Mouse (Mus musculus) gastrocnemius, postnatal 4 days (tissue): ENCODE data around the gene Gabarapl2. TPM values are rescaled to one million over a fixed set of nuclear protein-coding genes. Genes with fewer than 3 reads are reported as not detected.

Experiments
- DNase-seq, 2 experiments: peaks; one replicate each; pipeline ENCODE4 v3.0.0; 2021 to 2022; ENCODE audit warnings: low spot score in 2 of 2, mixed read lengths in 2 of 2
- total RNA-seq, 2 experiments: library from RNA; stranded (reverse); gene quantifications; 2 replicates each; pipeline ENCODE4 v1.2.3; 2021

The Gabarapl2 gene
- total RNA-seq, 2 experiments from 2014 or later = 72.7 to 74.9 TPM

DNA sequence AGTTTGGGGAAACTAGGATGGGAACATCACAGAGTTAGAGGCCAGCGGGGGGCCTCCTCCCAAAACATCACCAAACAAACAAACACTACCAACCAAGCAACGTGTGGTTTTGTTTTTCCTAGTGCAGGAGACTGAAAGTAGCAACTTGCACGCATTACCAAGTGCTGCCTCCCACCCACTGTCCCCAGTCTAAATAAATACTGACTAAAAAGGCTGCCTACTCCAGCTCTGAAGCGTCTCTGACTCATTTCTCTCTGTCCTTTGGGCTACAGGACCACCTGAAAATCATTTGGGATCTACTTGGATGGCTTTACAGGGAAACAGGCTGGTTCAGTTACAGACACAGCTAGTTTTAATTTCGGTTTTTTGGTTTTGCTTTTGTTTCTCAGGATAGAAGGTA is 23.8 kb downstream of the Gabarapl2 start:
- no peak for DNase-seq

DNA sequence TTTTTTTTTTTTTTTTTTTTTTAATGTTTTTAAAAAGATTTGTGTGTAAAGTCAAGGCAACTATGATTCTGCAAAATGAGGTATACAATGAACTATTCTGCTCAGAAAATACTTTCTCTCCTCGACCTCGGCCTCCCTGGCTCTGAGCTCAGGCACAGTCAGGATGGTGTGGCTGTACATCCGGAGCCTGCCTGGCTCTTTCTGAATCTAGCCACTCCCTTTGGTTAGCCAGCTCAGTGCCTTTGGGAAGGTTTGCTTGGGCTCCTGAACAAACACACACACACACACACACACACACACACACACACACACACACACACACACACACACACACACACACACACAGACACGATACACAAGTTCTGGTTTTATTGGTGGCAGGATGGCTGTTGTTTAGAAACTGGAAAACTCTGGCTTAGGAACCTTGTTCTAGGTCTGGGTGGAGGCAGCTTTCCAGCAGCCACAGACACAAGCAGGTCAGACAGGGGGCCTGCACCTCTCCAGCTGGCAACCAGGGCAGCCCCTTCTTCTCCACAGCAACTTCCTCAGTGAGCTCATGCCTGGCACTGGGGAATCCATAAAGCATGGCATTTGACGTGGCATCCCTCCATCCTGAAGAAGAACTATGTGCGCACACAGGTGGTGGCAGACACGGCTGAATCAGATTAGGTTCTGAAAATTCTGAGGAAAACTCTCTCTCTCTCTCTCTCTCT is 24.5 kb downstream of the Gabarapl2 start:
- DNase-seq = no peak

DNA sequence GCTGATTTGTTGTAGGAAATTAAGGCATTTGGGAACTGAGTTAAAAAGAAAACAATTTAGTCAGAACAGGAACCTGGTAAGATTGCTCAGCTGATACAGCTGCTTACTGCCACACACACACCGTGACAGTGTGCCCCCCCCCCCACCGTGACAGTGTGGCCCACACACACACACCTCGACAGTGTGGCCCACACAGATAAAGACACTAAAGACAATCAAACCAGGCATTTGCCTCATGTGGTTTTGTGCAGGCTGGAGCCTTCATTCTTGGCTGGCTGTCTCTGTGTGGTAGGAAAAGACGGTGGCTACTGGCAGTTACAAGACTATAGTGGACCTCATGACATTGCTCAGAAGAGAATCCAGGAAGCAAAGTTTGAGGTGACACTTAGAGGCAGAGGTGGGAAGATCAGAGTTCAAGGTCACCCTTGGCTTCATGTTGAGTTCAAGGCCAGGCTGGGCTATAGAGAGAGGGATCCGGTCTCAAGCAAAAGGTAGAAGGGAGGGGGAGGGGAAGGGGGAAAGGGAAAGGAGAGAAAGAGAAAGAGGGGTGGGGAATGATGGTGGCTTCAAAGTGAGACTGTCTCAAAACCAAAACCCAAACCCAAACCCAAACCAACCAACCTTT is 26.9 kb downstream of the Gabarapl2 start:
- no peak for DNase-seq

DNA sequence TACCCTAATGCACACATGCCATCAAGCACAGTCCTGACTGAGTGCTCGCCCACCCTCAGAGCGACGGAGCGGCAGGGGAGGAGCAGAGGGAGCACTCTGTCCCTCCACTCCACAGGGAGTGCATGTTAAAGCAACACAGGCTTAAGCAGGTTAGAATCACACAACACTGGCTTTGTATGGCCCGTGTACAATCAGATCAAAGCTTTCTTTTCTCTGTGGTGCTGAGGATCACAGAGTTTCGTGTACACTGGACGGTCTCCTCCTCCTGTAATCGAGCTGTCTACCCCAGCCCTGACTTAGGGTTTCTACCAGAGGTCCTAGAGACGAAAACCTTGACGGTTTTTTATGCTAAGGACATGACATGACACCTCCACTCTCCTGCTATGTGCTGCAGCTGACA is 28.0 kb downstream of the Gabarapl2 start:
- DNase-seq = no peak

DNA sequence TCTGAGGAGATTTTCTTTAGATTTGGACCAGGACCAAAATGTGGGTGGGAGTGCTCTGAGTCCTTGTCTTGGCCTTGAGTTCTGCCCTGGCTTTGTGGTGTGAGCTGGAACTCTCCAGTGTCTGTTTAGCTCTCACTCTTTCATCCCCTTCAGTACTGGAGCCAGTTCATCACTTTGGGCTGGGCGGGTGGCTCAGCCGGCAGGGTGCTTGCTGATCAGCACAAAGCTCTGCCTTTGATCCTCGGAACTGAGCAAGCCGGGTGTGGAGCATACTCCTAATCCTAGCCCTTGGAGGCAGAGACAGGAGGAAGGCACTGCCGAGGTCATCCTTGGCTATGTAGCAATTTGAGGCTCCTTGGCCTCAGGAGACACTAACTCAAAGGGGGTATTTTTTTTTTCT is 28.5 kb downstream of the Gabarapl2 start:
- no peak for DNase-seq

DNA sequence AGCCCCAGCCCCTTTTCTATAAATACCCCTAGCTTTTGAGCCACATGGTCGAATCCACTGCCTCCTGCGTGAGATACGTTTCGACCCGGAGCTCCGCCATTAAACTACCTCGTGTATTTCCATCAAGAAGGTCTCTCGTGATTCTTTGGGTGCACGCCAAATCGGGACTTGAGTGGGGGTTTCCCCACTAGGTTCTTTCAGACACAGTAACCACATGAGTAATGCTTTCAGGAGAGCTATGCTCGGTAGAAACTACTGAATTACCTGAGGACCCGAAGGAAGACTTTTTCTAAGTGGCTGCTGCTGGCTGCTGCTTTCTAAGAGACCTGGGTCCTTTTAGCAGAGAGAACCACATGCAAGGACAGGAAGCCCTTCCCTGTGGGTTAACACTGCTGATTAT is 33.6 kb downstream of the Gabarapl2 start:
- no peak for DNase-seq

DNA sequence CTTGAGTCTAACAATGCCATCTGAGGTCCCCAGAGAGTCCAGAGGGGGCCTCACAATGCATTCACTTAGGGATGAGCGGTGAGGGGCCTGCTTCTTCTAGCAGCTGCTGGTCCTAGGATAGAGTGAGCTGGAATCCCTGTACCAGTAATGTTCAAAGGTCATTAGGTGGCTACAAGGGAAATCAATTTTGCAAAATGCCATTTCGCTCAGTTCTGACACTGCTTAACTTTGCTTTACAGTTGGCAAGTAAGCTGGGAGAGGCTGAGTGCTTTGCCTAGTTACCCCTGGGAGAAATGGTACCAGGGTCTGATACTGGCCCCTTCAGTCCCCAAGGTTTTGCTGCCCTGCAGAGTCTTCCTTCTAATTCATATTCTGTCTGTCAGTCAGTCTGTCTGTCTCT is 35.2 kb downstream of the Gabarapl2 start:
- no peak for DNase-seq

DNA sequence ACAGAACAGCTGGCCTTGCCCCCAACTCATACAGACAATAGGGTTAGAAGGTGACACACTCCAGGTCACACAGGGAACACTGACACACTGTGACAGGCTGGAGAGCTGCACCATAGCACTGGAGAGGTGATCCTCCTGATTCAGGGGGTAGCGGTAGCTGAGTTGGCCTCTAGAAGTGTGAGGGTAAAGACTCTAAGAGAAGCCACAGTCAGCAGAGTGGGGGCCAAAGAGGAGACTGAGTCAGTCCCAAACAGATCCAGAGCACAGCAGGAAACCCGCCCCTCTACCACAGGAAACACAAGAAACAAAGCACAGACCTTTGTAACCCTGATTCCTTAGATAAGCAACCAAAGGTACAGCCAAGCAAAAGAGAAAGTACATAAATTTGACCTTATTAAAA is 35.8 kb downstream of the Gabarapl2 start:
- DNase-seq = no peak

DNA sequence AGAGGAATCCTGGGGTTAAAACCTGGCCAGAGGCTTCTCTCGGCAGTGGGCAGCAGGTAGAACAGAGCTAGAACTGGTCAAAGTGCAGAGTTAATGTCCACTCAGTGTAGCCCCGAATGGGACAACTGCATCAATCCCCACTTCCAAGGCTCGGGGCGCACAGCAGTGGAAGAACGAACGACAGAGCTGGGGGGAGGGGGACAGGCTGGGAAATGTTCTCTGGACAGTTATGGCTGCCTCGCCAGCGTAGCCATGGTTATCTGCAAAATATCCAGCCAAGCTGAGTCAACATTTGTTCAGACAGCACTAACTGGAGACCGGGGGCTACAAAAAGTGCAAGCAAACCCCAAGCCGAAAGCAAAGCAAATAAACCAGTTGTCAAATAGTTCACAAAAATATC is 37.6 kb downstream of the Gabarapl2 start:
- no peak for DNase-seq

DNA sequence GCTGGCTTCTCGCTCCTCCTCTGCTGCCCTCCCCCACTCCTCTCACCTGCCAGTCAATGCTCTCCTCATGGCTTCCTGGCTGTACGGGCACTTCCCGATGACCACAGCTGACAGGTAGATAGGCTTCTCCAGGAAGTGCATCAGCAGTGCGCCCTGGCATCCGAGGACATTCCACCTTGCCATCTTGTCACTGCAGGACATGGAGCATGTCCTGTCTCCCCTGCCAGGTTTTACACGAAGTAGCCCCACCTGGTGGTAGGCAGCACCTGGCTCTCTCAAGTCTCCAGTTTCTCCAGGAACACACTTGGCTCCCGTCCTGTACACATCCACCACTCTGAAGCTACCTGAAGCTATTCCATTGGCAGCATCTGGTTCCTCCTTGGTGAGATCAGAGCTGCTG is 41.6 kb downstream of the Gabarapl2 start:
- DNase-seq = no peak

DNA sequence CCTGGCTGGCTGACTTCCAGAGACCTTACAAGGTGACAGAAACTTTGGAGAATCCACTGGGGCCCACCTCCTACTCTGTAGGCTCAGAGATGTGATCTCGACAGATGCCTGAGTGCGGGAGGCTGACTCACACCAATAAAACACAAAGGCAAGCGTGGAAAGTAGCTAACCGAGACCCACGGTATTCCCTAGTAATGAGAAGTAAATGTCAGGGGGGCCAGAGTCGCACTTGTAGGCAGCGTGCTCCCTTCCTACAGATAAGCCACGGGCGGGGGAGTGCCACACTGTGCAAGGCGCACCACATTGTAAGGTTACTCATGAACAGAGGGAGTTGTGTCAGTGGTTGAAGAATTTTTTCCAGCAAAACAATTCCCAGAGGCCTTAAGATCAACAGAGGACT is 44.0 kb downstream of the Gabarapl2 start:
- no peak for DNase-seq

DNA sequence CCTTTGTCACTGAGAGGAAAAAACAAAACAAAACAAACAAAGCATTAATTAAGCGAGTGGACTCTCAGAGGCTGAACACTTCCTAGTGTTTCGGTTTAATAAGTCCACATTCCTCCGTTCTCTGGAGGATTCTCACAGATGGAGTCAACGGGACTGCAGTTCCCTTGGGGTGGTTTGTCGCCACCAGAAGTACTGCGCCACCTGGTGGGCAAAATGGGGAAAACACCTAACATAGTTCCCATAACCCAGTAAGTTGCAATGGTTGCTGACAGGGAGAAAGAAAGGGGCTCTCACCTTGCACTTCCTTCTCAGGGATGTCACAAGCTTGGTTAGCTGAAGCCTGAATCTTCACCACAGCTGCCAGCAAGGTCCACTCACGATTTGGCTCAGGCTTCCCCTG is 49.4 kb downstream of the Gabarapl2 start:
- DNase-seq = peak; percentile 52 to 68

DNA sequence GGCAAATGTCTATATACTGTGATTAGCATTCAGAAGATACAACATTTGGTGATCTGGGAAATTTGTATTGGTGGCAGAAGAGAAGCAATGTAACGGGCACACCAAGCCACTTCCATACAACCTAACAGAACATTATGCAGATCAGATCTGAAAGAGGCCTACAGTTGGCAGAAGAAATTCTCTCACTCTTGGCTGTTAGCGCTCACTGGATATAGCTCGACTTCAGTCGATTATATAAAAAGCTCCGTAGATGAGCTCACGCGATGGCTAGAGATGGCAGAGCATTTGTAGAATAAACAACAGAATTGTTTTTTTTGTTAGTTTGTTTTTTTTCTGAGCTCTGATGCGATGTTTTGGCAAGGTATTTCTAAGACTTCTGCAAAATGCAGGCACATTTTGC is 50.8 kb downstream of the Gabarapl2 start:
- DNase-seq = no peak

DNA sequence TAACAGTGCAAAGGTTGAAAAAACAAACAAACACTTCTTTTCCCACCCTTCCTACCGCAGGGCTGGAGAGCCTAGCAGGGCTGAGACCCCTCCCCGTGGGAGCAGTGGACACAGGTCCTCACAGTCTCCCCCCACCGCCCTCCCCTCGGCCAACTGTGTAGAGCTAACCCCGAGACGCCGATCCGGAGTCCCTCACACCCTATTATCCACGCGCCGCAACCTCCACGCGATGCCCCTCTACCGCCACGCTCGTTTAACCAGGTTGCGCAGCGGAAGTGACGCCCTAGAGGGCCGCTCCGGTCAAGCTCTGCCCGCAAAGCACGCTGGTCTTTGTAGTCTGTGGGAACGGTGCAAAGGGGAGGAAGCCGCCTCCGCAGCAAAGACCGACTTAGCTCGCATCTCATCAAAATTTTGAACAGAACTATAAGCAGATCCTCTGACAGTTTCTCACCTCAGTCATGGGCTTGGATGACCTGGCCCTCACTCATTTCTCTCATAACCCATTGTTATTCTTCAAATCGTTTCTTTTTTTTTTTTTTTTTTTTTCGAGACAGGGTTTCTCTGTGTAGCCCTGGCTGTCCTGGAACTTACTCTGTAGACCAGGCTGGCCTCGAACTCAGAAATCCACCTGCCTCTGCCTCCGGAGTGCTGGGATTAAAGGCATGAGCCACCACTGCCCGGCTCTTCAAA is 51.7 kb downstream of the Gabarapl2 start, which contains the start of gene Adat1:
TSS of gene Adat1 (minus strand) at position 290 of the 690 bp plus-strand sequence.
- DNase-seq = peak; percentile 49 to 84

DNA sequence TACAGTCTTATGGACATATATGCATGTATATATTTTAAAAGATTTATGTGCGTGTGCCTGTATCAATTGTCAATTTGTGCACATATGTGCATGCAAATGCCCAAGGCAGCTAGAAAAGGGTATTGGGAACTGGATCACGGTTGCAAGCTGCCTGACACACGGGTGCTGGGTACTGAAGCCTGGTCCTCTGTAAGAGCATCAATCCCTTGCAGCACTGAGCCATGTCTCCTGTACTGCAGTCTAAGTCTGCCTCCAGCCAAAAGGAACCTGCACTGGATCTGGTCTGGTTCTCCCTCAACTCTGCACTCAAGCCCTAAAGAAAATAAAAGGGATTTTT is 52.2 kb downstream of the Gabarapl2 start:
- DNase-seq = no peak

Other genes with a start within 250 kb of the Gabarapl2 start
- under 1 TPM in 1 of 2 experiments, not detected in 1; 0.32 TPM for gene Ctrb1, start 249.7 kb upstream of the Gabarapl2 start, total RNA-seq
- 10 to 100 TPM; 35.1 to 36.5 TPM for gene Bcar1, start 196.9 kb upstream of the Gabarapl2 start, total RNA-seq
- gene Cfdp1, start 86.4 kb upstream of the Gabarapl2 start, total RNA-seq = 10 to 100 TPM; 59.8 to 67.7 TPM
- 1 to 10 TPM; 2.0 to 2.9 TPM for gene Tmem170, start 64.0 kb upstream of the Gabarapl2 start, total RNA-seq
- 1 to 10 TPM; 3.4 to 4.7 TPM for gene Chst5, start 30.3 kb upstream of the Gabarapl2 start, total RNA-seq
- gene Tmem231, start 6.8 kb upstream of the Gabarapl2 start, total RNA-seq = 1 to 10 TPM; 3.4 to 3.9 TPM
- 1 to 10 TPM; 2.6 to 2.7 TPM for gene Adat1, start 51.6 kb downstream of the Gabarapl2 start, total RNA-seq
- 100 to 1,000 TPM; 132 TPM for gene Kars, start 70.6 kb downstream of the Gabarapl2 start, total RNA-seq
- 10 to 100 TPM; 13.5 to 15.7 TPM for gene Terf2ip, start 70.7 kb downstream of the Gabarapl2 start, total RNA-seq
- gene Gm6793, start 74.3 kb downstream of the Gabarapl2 start, total RNA-seq = under 1 TPM; 0.18 to 0.20 TPM